Mouse (Mus musculus): ENCODE measurements around the gene Taf4. TPM values are rescaled to one million over a fixed set of nuclear protein-coding genes. Genes with fewer than 3 reads are reported as not detected.

The Taf4 gene
- 10 to 100 TPM; 17.1 to 17.7 TPM for total RNA-seq (2021)
- long read RNA-seq, experiment 1, full-length matches to known transcripts: 7 of 13 reads
- long read RNA-seq, experiment 1, partial matches to known transcripts: 2 of 13 reads
- long read RNA-seq, experiment 1, other reads (novel, unspliced or antisense): 4 of 13 reads
- long read RNA-seq, experiment 2, full-length matches to known transcripts: 2 of 7 reads
- long read RNA-seq, experiment 2, partial matches to known transcripts: 2 of 7 reads
- long read RNA-seq, experiment 2, other reads (novel, unspliced or antisense): 3 of 7 reads

- peak; percentile 93 to 94 for DNase-seq
These were observed at the start of gene Taf4 for GRCm38 (mm10) chr2:179976628-179977343. TSS of gene Taf4 (minus strand) at chr2:179976646.

GRCm38 (mm10) chr2:180025861-180026200 is 49.4 kb upstream of the Taf4 start:
- DNase-seq: no peak

GRCm38 (mm10) chr2:180025135-180025860 is 48.9 kb upstream of the Taf4 start:
- peak in 1 of 2 experiments; percentile 40 for DNase-seq

GRCm38 (mm10) chr2:180024401-180025098 is 48.1 kb upstream of the Taf4 start, which contains the start of gene Lsm14b:
TSS of gene Lsm14b (plus strand) at chr2:180024987.
- peak; percentile 98 to 99 for DNase-seq

- DNase-seq: peak in 1 of 2 experiments; percentile 30
These were observed 46.3 kb upstream of the Taf4 start for GRCm38 (mm10) chr2:180022751-180023150.

GRCm38 (mm10) chr2:180020919-180021318 is 44.5 kb upstream of the Taf4 start:
- DNase-seq: no peak

- no peak for DNase-seq
These were observed 43.7 kb upstream of the Taf4 start for GRCm38 (mm10) chr2:180020091-180020661.

- DNase-seq: no peak
These were observed 42.1 kb upstream of the Taf4 start for GRCm38 (mm10) chr2:180018573-180018972.

GRCm38 (mm10) chr2:180017632-180018031 is 41.2 kb upstream of the Taf4 start:
- DNase-seq: peak in 1 of 2 experiments; percentile 31

- DNase-seq: no peak
These were observed 37.2 kb upstream of the Taf4 start for GRCm38 (mm10) chr2:180013686-180014085.

GRCm38 (mm10) chr2:180011370-180011769 is 34.9 kb upstream of the Taf4 start:
- no peak for DNase-seq

- no peak for DNase-seq
These were observed 34.2 kb upstream of the Taf4 start for GRCm38 (mm10) chr2:180010686-180011085.

- no peak for DNase-seq
These were observed 30.0 kb upstream of the Taf4 start for GRCm38 (mm10) chr2:180006352-180007017.

- DNase-seq: no peak
These were observed 29.4 kb upstream of the Taf4 start for GRCm38 (mm10) chr2:180005656-180006351.

- DNase-seq: no peak
These were observed 25.2 kb upstream of the Taf4 start for GRCm38 (mm10) chr2:180001635-180002034.

- DNase-seq: no peak
These were observed 22.0 kb upstream of the Taf4 start for GRCm38 (mm10) chr2:179998431-179998830.

GRCm38 (mm10) chr2:179993071-179993470 is 16.6 kb upstream of the Taf4 start:
- no peak for DNase-seq

- DNase-seq: no peak
These were observed 12.7 kb upstream of the Taf4 start for GRCm38 (mm10) chr2:179989098-179989497.

GRCm38 (mm10) chr2:179986437-179987022 is 10.1 kb upstream of the Taf4 start:
- no peak for DNase-seq

- DNase-seq: no peak
These were observed 9.2 kb upstream of the Taf4 start for GRCm38 (mm10) chr2:179985695-179986094.
